In genomic region chr12:82747099-82747498, GRCm38 (mm10) we compare ENCODE assay signal across 19 mouse cellular contexts.
"Had no signal": no experiment of that assay in that cellular context is flagged by ENCODE, and none has a peak within 500 bp of the region (broad histone marks: within the 10 kb centered on the region; RNA-seq: fewer than 3 reads in every experiment).

No protein-coding gene starts in this region.

- DNase-seq: kidney, adult 9 months; kidney, postnatal 14 days; liver, embryonic 13.5 days; lung, adult 2 months; lung, postnatal 14 days; lung, postnatal 4 days; retina, postnatal 1 day; right cerebral cortex, postnatal 25 days; thymus, adult 2 months; thymus, postnatal 14 days; thymus, postnatal 4 days had no signal

- H3K9me3 ChIP-seq: liver, embryonic 13.5 days; megakaryocyte, embryonic 14.5 days; midbrain, embryonic 10.5 days; midbrain, embryonic 13.5 days; neural tube, embryonic 13.5 days had no signal

- ATAC-seq: midbrain, embryonic 13.5 days; midbrain, embryonic 16.5 days had no signal

- H3K27ac ChIP-seq: layer of hippocampus, adult 2 months; liver, embryonic 13.5 days; midbrain, embryonic 10.5 days; midbrain, embryonic 13.5 days; neural tube, embryonic 13.5 days; stomach, postnatal 0 days had no signal

- H3K4me2 ChIP-seq: liver, embryonic 13.5 days; midbrain, embryonic 13.5 days; neural tube, embryonic 13.5 days had no signal

- H3K4me3 ChIP-seq: layer of hippocampus, adult 2 months; liver, embryonic 13.5 days; megakaryocyte, embryonic 14.5 days; midbrain, embryonic 10.5 days; midbrain, embryonic 13.5 days; myocyte; neural tube, embryonic 13.5 days had no signal

- H3K27me3 ChIP-seq: liver, embryonic 13.5 days; megakaryocyte, embryonic 14.5 days; midbrain, embryonic 13.5 days; neural tube, embryonic 13.5 days had no signal

- H3K9ac ChIP-seq: liver, embryonic 13.5 days; midbrain, embryonic 13.5 days; neural tube, embryonic 13.5 days had no signal

- H3K4me1 ChIP-seq: liver, embryonic 13.5 days; megakaryocyte, embryonic 14.5 days; midbrain, embryonic 10.5 days had no signal

- H3K36me3 ChIP-seq: liver, embryonic 13.5 days; midbrain, embryonic 10.5 days; midbrain, embryonic 13.5 days; neural tube, embryonic 13.5 days had no signal
